Mouse (Mus musculus) T-cell, adult 66 days (primary cell): ENCODE data around the gene Gm11549. TPM values are rescaled to one million over a fixed set of nuclear protein-coding genes. Genes with fewer than 3 reads are reported as not detected.

Source experiments
- total RNA-seq, 2 experiments: library from RNA; stranded (reverse); gene quantifications; 3 replicates in 1 of 2; 4 replicates in 1 of 2; pipeline ENCODE4 v1.2.4; 2023

Gene Gm11549
- not detected for total RNA-seq

DNA sequence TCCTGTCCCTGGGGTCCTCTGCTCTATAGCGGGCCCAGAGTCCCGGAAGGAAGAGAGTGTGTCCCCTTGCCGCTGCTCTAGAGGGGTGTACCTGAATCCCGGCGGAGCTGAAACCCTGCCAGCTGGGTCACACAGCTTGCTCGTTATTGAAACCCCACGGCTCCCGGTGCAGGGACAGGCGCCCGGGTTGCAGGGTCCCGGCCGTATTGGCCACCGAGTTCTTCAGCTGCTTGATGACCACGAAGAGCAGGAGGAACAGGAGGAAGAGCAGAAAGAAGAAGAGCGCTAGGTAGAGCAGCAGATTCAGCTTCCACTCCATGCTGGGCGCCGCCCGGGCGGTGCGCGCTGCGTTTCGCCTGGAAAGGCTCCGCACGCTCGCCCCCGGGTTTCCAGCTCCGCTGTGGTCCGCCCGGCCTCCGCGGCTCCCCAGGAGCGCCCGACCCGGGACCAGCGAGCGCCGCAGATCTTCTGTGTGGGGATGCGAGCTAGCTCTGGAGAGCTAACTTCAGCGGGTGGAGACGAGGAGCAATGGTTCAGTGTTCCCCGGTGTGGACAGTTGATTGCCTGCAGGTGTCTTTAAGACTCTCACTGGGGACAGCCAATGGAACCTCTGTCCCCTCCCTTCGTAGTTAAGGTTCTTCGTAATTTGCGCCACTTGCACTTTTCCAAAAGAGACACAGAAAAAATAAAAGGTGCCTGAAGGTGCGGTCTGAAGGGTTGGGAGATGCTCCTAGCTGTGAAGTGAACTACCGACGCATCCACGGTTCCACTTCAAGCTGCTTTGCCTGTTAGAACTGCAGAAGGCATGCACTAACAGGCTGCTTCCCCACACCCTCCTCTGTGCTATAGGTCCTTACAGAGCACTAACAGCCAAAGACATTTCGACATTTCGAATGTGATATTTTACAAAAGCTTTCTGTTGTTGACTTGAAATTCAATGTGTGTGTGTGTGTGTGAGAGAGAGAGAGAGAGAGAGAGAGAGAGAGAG lies at the start of gene Gm11549:
Gm11549 (minus strand) TSS at position 741 of the 988 bp plus-strand sequence.

DNA sequence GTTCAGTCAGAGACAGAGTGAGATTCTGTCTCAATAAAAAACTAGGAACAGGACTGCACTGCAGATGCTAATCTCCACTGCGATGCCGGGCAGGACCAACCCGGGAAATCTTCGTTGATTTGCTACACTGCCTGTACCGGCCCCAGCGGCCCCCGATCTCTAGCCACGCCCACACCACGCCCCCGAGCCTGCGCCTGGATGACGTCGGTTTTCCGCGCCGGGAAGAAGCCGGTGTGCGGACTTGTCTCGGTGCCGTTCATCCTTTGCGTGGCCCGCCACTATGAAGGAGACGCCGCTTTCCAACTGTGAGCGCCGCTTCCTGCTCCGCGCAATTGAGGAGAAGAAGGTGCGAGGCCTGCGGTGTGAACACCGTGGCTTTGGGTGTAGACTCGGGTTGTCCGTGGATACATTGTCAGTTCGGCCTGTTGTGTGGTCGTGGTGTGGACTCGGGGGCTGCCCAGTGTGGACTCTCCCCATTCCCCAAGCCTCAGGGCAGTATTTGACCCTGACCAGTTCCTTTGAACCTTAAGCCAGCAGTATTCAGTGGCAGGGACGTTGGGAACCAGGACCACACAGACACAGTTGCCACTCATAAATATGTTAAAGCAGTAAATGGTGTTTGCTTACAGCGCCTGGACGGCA lies 30.9 kb upstream of the Gm11549 start, which contains the start of gene Exosc9:
Exosc9 (plus strand) TSS at position 201 of the 642 bp plus-strand sequence.

DNA sequence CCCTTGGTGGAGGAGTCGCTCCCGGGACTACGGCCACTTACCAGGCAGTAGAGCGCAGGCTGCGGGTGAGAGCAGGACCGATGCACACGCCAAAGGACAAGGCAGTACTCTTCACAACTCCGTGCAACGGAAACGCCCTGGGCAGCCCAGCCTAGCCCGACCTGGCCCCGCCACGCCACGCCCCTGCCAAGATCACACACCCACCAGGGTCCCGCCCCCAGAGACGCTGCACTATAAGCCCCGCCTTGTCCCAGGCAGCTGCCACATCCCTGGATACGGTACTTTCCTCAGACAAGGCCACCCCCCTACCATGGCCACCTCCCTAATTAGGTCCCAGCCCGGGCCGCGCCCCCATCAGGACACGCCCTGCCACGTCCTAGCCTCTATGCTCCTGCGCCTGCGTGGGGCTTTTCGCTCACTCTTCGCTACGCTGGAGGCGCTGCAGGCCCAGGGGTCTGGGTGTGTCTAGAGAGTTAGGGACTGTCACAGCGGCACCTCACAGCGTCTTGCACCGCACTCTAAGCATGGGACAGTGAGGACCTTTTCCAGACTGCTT lies 46.0 kb downstream of the Gm11549 start, which contains the start of the genes Anxa5 and 1810062G17Rik:
Anxa5 (minus strand) TSS at position 363 of the 556 bp plus-strand sequence.
1810062G17Rik (plus strand) TSS at position 406 of the 556 bp plus-strand sequence.

Other genes with a start within 250 kb of the Gm11549 start
- gene Anxa5, start 45.9 kb downstream of the Gm11549 start, total RNA-seq: 10 to 100 TPM; 64.4 to 65.7 TPM
- 1 to 10 TPM in 1 of 2 experiments, under 1 TPM in 1; 0.84 to 1.1 TPM for gene 1810062G17Rik, start 45.9 kb downstream of the Gm11549 start, total RNA-seq
- 10 to 100 TPM; 34.6 to 38.8 TPM for gene Exosc9, start 30.8 kb upstream of the Gm11549 start, total RNA-seq
- 1 to 10 TPM; 2.2 to 7.2 TPM for gene Ccna2, start 50.3 kb upstream of the Gm11549 start, total RNA-seq
- gene Bbs7, start 91.7 kb upstream of the Gm11549 start, total RNA-seq: 1 to 10 TPM; 1.5 to 2.2 TPM
- gene Trpc3, start 168.4 kb upstream of the Gm11549 start, total RNA-seq: not detected